Mouse (Mus musculus) lung, adult 10 weeks (tissue): ENCODE data around the gene Gm2696. TPM values are rescaled to one million over a fixed set of nuclear protein-coding genes. Genes with fewer than 3 reads are reported as not detected.

ENCODE experiments used
- polyA plus RNA-seq: library from polyadenylated mRNA; stranded (reverse); fragments of 350-450 nt; fragmentation: Illumina TruSeq; extraction: RNeasy Lipid Tissue Mini Kit (QIAGEN cat#74804); gene quantifications from one replicate; pipeline ENCODE4 v1.2.3, GENCODE M21; 2014; ENCODE audit warnings: low read depth, low replicate concordance; ENCODE audit not compliant: insufficient read depth

The Gm2696 gene
- not detected for polyA plus RNA-seq

DNA sequence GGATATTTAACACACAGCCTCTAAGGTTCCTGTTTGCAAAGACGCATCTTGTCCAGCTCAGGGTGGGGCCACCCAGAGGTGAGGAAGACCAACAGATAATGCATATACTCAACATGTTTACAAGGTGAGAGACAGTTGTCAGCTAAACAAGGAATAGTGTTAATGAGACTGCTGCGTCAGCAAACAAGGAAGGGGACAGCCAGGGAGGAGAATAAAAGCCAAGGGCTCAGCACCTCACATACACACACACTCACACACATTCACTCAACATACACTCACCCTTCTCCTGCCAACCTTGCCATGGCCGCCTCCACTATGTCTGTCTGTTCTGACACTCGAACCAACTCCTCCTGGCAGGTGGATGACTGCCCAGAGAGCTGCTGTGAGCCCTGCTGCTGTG, at the start of gene Gm2696:
Gm2696 (plus strand) TSS at position 301 of the 400 bp plus-strand sequence.

DNA sequence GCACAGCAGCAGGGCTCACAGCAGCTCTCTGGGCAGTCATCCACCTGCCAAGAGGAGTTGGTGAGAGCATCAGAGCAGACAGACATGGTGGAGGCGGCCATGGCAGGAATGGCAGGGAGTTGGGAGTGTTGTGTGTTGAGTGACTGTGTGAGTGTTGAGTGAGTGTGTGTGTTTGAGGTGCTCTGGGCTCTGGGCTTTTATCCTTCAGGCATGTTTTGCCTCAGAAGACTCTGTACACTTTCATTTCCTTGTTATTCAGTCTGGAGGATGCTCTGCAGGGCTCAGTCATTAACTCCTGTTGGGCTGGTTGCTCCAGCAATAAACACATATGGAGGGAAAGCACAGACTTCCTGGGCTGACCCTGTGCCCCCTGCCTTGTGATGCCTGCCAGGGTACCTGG, 43.3 kb upstream of the Gm2696 start, which contains the start of gene Gm3238:
Gm3238 (minus strand) TSS at position 101 of the 400 bp plus-strand sequence.

DNA sequence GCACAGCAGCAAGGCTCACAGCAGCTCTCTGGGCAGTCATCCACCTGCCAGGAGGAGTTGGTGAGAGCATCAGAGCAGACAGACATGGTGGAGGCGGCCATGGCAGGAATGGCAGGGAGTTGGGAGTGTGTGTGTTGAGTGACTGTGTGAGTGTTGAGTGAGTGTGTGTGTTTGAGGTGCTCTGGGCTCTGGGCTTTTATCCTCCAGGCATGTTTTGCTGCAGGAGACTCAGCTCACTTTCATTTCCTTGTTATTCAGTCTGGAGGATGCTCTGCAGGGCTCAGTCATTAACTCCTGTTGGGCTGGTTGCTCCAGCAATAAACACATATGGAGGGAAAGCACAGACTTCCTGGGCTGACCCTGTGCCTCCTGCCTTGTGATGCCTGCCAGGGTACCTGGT, 37.6 kb upstream of the Gm2696 start, which contains the start of gene Gm7138:
Gm7138 (minus strand) TSS at position 101 of the 400 bp plus-strand sequence.

DNA sequence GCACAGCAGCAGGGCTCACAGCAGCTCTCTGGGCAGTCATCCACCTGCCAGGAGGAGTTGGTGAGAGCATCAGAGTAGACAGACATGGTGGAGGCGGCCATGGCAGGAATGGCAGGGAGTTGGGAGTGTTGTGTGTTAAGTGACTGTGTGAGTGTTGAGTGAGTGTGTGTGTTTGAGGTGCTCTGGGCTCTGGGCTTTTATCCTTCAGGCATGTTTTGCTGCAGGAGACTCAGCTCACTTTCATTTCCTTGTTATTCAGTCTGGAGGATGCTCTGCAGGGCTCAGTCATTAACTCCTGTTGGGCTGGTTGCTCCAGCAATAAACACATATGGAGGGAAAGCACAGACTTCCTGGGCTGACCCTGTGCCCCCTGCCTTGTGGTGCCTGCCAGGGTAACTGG, 32.0 kb upstream of the Gm2696 start, which contains the start of gene Gm3250:
Gm3250 (minus strand) TSS at position 101 of the 400 bp plus-strand sequence.

DNA sequence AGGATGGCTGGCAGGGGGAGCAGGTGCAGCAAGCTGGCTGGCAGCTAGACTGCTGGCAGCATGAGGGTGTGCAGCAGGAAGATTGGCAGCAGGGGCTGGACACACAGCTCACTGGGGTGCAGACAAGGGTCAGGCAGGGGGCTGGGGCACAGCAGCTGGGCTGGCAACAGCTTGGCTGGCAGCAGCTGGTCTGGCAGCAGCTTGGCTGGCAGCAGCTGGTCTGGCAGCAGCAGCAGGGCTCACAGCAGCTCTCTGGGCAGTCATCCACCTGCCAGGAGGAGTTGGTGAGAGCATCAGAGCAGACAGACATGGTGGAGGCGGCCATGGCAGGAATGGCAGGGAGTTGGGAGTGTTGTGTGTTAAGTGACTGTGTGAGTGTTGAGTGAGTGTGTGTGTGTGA, 26.6 kb upstream of the Gm2696 start, which contains the start of gene Gm7137:
Gm7137 (minus strand) TSS at position 325 of the 400 bp plus-strand sequence.

DNA sequence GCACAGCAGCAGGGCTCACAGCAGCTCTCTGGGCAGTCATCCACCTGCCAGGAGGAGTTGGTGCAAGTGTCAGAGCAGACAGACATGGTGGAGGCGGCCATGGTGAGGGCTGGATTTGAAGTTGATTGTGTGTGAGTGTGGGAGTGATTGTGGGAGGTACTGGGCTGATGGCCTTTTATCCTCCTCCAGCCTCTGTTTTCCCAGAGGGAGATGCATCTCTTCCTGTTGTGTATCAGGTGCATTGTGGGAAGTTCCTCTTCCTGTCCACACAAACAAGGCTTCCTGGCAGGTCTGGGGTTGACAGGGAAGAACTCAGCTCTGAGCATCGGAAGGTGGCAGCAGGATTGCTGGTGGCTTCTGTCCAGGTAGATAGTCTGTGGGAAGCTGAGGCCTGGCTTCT, 19.5 kb upstream of the Gm2696 start, which contains the start of gene Gm9639:
Gm9639 (minus strand) TSS at position 101 of the 400 bp plus-strand sequence.

DNA sequence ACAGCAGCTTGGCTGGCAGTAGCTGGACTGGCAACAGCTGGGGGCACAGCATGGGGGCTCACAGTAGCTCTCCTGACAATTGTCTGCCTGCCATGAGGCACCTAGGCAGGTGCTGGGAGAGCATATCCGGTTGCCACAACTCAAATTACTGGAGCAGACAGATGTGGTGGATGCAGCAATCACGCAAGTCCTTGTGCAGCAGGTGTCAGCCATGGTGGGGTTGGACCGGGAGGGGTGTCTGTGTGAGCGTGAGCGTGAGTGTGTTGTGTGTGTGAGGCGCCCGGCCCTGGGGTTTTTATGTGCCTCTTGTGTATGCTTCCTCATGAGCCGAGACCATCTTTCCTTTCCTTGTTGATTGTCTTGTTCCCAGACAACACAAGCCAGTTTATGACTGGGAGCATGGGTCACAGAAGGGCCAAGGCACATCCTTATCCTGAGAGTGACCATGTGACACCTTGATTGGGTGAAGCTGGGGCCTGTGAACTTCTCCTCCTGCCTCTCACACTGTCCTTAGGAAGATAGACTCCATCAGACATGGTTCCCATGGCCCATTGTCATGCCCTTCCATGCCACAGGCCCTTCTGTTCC, 15.5 kb upstream of the Gm2696 start, which contains the start of gene Gm19668:
Gm19668 (minus strand) TSS at position 213 of the 588 bp plus-strand sequence.

DNA sequence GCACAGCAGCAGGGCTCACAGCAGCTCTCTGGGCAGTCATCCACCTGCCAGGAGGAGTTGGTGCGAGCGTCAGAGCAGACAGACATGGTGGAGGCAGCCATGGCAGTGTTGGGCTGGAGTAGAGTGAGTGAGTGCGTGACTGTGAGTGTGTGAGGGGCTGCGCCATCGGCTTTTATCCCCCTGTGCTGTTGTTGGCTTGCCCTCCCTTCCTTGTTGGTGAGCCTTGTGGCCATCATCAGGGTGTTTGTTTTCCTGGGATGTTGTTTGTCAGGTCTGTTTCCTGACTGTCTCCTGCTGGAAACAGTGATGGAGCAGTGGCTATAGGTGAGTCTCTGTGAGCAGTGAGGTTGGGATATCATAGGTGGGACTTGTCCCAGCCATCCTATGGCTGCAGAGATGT, 2.7 kb upstream of the Gm2696 start, which contains the start of gene Gm9507:
Gm9507 (minus strand) TSS at position 101 of the 400 bp plus-strand sequence.

DNA sequence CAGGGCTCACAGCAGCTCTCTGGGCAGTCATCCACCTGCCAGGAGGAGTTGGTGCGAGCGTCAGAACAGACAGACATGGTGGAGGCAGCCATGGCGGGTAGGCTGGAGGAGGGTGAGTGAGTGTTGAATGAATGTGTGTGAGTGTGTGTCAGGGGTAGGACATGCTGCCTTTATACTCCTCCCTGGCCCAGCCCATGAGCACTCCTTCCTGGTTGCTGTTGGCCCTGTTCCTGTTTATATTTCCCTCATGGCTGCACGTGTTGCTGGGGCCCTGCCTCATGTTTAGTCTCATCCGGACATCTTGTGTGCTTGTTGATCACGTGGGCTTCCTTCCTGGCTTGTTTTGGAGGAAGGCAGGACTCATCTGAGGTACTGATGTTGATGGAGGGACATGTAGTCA, 12.5 kb downstream of the Gm2696 start, which contains the start of gene Krtap10-4:
Krtap10-4 (minus strand) TSS at position 145 of the 400 bp plus-strand sequence.

DNA sequence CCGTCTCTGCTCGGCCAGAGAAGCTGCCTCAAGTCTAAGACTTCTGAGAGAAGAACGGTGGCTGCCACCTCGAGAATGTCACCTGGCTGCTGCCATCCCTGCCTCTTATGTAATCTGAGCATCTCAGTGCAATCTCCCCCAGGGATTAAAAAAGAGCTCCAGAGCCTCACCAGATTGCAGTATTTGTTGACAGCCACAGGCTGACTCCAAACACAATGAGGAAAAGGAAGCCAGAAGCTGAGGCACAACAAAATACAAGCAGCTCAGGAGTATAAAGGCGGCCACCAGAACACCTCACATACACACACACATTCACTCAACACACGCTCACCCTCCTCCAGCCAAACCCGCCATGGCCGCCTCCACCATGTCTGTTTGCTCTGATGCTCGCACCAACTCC, 21.2 kb downstream of the Gm2696 start, which contains the start of gene Krtap10-10:
Krtap10-10 (plus strand) TSS at position 301 of the 400 bp plus-strand sequence.

DNA sequence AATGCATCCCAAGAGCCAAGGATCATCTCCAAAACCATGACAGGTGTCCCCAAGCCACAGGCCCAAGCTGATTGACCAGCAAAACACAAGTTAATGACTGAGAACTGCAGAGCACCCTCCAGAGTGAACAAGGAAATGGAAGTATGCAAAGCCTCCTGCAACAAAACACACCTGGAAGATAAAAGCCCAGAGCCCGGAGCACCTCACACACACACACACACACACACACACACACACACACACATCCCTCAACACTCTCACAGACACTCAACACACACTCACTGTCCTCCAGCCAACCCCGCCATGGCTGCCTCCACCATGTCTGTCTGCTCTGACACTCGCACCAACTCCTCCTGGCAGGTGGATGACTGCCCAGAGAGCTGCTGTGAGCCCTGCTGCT, 32.0 kb downstream of the Gm2696 start, which contains the start of gene Gm36176:
Gm36176 (plus strand) TSS at position 301 of the 400 bp plus-strand sequence.

DNA sequence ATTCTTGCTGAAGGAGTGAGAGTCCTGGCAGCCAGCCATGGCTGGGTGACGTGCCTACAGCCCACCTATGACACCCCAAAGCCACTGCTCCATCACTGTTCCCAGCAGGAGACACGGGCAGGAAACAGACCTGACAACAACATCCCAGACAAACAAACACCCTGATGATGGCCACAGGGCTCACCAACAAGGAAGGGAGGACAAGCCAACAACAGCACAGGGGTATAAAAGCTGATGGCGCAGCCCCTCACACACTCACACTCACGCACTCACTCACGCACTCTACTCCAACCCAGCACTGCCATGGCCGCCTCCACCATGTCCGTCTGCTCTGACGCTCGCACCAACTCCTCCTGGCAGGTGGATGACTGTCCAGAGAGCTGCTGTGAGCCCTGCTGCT, 38.1 kb downstream of the Gm2696 start, which contains the start of gene Gm10318:
Gm10318 (plus strand) TSS at position 301 of the 400 bp plus-strand sequence.

DNA sequence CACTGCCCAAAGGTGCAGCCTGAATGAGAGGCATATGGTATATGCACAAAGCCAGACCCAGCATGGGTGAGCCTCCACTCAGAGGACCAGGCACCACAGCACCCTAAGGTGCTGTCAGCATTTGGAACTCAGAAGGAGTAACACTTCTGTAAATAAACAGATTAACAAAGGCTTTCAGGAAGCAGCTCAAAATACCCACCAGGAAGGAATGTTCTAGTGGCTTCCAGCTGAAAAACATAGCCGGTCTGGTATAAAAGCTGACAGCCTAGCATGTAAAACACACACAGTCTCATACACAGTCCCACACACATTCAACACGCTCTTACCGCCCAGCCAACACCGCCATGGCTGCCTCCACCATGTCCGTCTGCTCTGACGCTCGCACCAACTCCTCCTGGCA, 47.2 kb downstream of the Gm2696 start, which contains the start of gene Gm3285:
Gm3285 (plus strand) TSS at position 301 of the 400 bp plus-strand sequence.

Other genes starting within 250 kb of the Gm2696 start
- gene Pttg1ip, start 233.0 kb upstream of the Gm2696 start, polyA plus RNA-seq, result 165 TPM
- gene Sumo3, start 208.6 kb upstream of the Gm2696 start, polyA plus RNA-seq, result 119 TPM
- 1.5 TPM for gene Gm49325, start 208.5 kb upstream of the Gm2696 start, polyA plus RNA-seq
- gene Ube2g2, start 192.4 kb upstream of the Gm2696 start, polyA plus RNA-seq, result 44.6 TPM
- not detected for gene Tspear, start 128.1 kb upstream of the Gm2696 start, polyA plus RNA-seq
- gene Gm19402, start 123.9 kb upstream of the Gm2696 start, polyA plus RNA-seq, result not detected
- not detected for gene Gm9508, start 117.4 kb upstream of the Gm2696 start, polyA plus RNA-seq
- not detected for gene Gm10272, start 108.1 kb upstream of the Gm2696 start, polyA plus RNA-seq
- not detected for gene Gm10024, start 103.2 kb upstream of the Gm2696 start, polyA plus RNA-seq
- gene Gm10142, start 98.9 kb upstream of the Gm2696 start, polyA plus RNA-seq, result not detected
- not detected for gene Krtap12-1, start 94.1 kb upstream of the Gm2696 start, polyA plus RNA-seq
- not detected for gene Gm10100, start 88.2 kb upstream of the Gm2696 start, polyA plus RNA-seq
- gene Gm18596, start 72.0 kb upstream of the Gm2696 start, polyA plus RNA-seq, result not detected
- gene Gm9736, start 63.3 kb upstream of the Gm2696 start, polyA plus RNA-seq, result not detected
- gene Gm3233, start 55.0 kb upstream of the Gm2696 start, polyA plus RNA-seq, result not detected
- gene Gm3238, start 43.4 kb upstream of the Gm2696 start, polyA plus RNA-seq, result not detected
- gene Gm7138, start 37.7 kb upstream of the Gm2696 start, polyA plus RNA-seq, result not detected
- not detected for gene Gm3250, start 32.1 kb upstream of the Gm2696 start, polyA plus RNA-seq
- gene Gm7137, start 26.5 kb upstream of the Gm2696 start, polyA plus RNA-seq, result not detected
- gene Gm9639, start 19.6 kb upstream of the Gm2696 start, polyA plus RNA-seq, result not detected
- gene Gm19668, start 15.5 kb upstream of the Gm2696 start, polyA plus RNA-seq, result not detected
- gene Gm9507, start 2.8 kb upstream of the Gm2696 start, polyA plus RNA-seq, result not detected
- gene Krtap10-4, start 12.4 kb downstream of the Gm2696 start, polyA plus RNA-seq, result not detected
- gene Krtap10-10, start 21.3 kb downstream of the Gm2696 start, polyA plus RNA-seq, result not detected
- not detected for gene Gm36176, start 32.1 kb downstream of the Gm2696 start, polyA plus RNA-seq
- gene Gm10318, start 38.2 kb downstream of the Gm2696 start, polyA plus RNA-seq, result not detected
- not detected for gene Gm3285, start 47.3 kb downstream of the Gm2696 start, polyA plus RNA-seq
- 0.40 TPM for gene Lrrc3, start 87.9 kb downstream of the Gm2696 start, polyA plus RNA-seq
- 0.96 TPM for gene Trpm2, start 155.9 kb downstream of the Gm2696 start, polyA plus RNA-seq
- 9.4 TPM for gene 1810043G02Rik, start 163.8 kb downstream of the Gm2696 start, polyA plus RNA-seq
- gene Pfkl, start 195.4 kb downstream of the Gm2696 start, polyA plus RNA-seq, result 21.7 TPM
- 0.54 TPM for gene Dnmt3l, start 227.3 kb downstream of the Gm2696 start, polyA plus RNA-seq
- gene Aire, start 228.9 kb downstream of the Gm2696 start, polyA plus RNA-seq, result not detected